Mouse (Mus musculus) midbrain, embryonic 14.5 days (tissue): ENCODE results near the gene Stk11. TPM values are rescaled to one million over a fixed set of nuclear protein-coding genes. Genes with fewer than 3 reads are reported as not detected.

Source experiments
- ATAC-seq: fragments of 200-750 bp; cut with Nextera tagmentation; 2 replicates; pipeline ENCODE4 v1.8.0; 2017; ENCODE audit warnings: moderate number of reproducible peaks, moderate library complexity; ENCODE audit not compliant: low FRiP score, low TSS enrichment
- DNase-seq: peaks from one replicate; pipeline ENCODE4 v3.0.0-alpha.2; 2015
- H3K27ac ChIP-seq: fragments of 300-500 bp; sonication (generic); replicated peaks from 2 replicates; pipeline ENCODE4 v1.5.1; 2014; ENCODE audit warnings: mild to moderate bottlenecking, low read depth, low read length, moderate library complexity
- H3K27me3 ChIP-seq: fragments of 300-500 bp; sonication (generic); 2 replicates; pipeline ENCODE4 v1.6.1; 2014; ENCODE audit warnings: low read length, control low read depth, mixed read lengths; ENCODE audit not compliant: control insufficient read depth, insufficient read depth
- H3K36me3 ChIP-seq: fragments of 300-500 bp; sonication (generic); 2 replicates; pipeline ENCODE4 v1.6.1; 2014; ENCODE audit warnings: low read length, control low read depth; ENCODE audit not compliant: control insufficient read depth, insufficient read depth
- H3K4me1 ChIP-seq: fragments of 300-500 bp; sonication (generic); 2 replicates; pipeline ENCODE4 v1.6.1; 2014; ENCODE audit warnings: mild to moderate bottlenecking, antibody characterized with exemption, low read length, control low read depth; ENCODE audit not compliant: control insufficient read depth, insufficient read depth
- H3K4me2 ChIP-seq: fragments of 300-500 bp; sonication (generic); 2 replicates; pipeline ENCODE4 v1.6.1; 2014; ENCODE audit warnings: mild to moderate bottlenecking, low read length, moderate library complexity
- H3K4me3 ChIP-seq: fragments of 300-500 bp; sonication (generic); replicated peaks from 2 replicates; pipeline ENCODE4 v1.5.1; 2014; ENCODE audit warnings: low read depth, low read length
- H3K9ac ChIP-seq: fragments of 300-500 bp; sonication (generic); replicated peaks from 2 replicates; pipeline ENCODE4 v1.6.1; 2014; ENCODE audit warnings: mild to moderate bottlenecking, low read length, moderate library complexity
- H3K9me3 ChIP-seq: fragments of 300-500 bp; sonication (generic); 2 replicates; pipeline ENCODE4 v1.6.1; 2016; ENCODE audit warnings: low read length, control low read depth, mixed read lengths; ENCODE audit not compliant: control insufficient read depth
- WGBS: fragments of 180-500 bp; shearing (Covaris S2); extraction: QIAGEN DNeasy Blood & Tissue Kit; methylation state at CpG from one replicate; pipeline ENCODE4 v1.1.7; 2014; 5-methylcytosine and 5-hydroxymethylcytosine counted together
- polyA plus RNA-seq: library from polyadenylated mRNA; unstranded; fragments of >200 nt; fragmentation: Nextera tagmentation; extraction: Ambion mirVana; gene quantifications from 2 replicates; pipeline ENCODE4 v1.2.1, GENCODE M21; 2014

Stk11 gene
- polyA plus RNA-seq, 1 experiment from 2014 or later, result 26.5 TPM

GRCm38 (mm10) chr10:80116927-80117691, 1.5 kb downstream of the Stk11 start:
- no peaks in the 10 kb centered on the region for H3K27me3 ChIP-seq
- H3K9me3 ChIP-seq, result no peaks in the 10 kb centered on the region
- ATAC-seq, result no peak
- peaks cover 35% of the 10 kb centered on the region for H3K4me1 ChIP-seq
- no peak for DNase-seq
- no peak overlapping the region for H3K27ac ChIP-seq
- H3K36me3 ChIP-seq, result peaks cover 17% of the 10 kb centered on the region
- peak overlapping the region; percentile 86 for H3K4me2 ChIP-seq
- peak overlapping the region; percentile 78 for H3K9ac ChIP-seq
- WGBS, result 5% methylated on average over 30 of the region's 30 CpGs
- H3K4me3 ChIP-seq, result peak overlapping the region; percentile 83

GRCm38 (mm10) chr10:80117736-80118135, 2.1 kb downstream of the Stk11 start:
- peaks cover 35% of the 10 kb centered on the region for H3K4me1 ChIP-seq
- peaks cover 17% of the 10 kb centered on the region for H3K36me3 ChIP-seq
- no peaks in the 10 kb centered on the region for H3K9me3 ChIP-seq
- peak overlapping the region; percentile 78 for H3K9ac ChIP-seq
- peak overlapping the region; percentile 86 for H3K4me2 ChIP-seq
- H3K27ac ChIP-seq, result peak overlapping the region; percentile 42; the same call in 1 of the 2 replicates
- H3K27me3 ChIP-seq, result no peaks in the 10 kb centered on the region
- H3K4me3 ChIP-seq, result peak overlapping the region; percentile 83
- ATAC-seq (no peak), DNase-seq (no peak)
- 65% methylated on average over 1 of the region's 1 CpGs for WGBS

GRCm38 (mm10) chr10:80118552-80118951, 2.9 kb downstream of the Stk11 start:
- Histone ChIP-seq H3K36me3 (peaks cover 17% of the 10 kb centered on the region), H3K27ac (peak overlapping the region; percentile 42; the same call in 1 of the 2 replicates), H3K9ac (peak overlapping the region; percentile 40), H3K4me2 (peak overlapping the region; percentile 86), H3K27me3 (no peaks in the 10 kb centered on the region), H3K4me1 (peaks cover 35% of the 10 kb centered on the region), H3K9me3 (no peaks in the 10 kb centered on the region), H3K4me3 (peak overlapping the region; percentile 83; the same call in 1 of the 2 replicates)
- DNase-seq (no peak), ATAC-seq (no peak)
- WGBS, result 48% methylated on average over 6 of the region's 6 CpGs

- WGBS, result 69% methylated on average over 2 of the region's 2 CpGs
- H3K4me3 ChIP-seq, result no peak overlapping the region
- H3K36me3 ChIP-seq, result peaks cover 28% of the 10 kb centered on the region
- DNase-seq (no peak), ATAC-seq (no peak)
- no peaks in the 10 kb centered on the region for H3K27me3 ChIP-seq
- no peaks in the 10 kb centered on the region for H3K9me3 ChIP-seq
- H3K4me2 ChIP-seq, result no peak overlapping the region
- H3K27ac ChIP-seq, result no peak overlapping the region
- peaks cover 29% of the 10 kb centered on the region for H3K4me1 ChIP-seq
- 0 out of 2 replicates have a peak overlapping the region, but pooled peaks have one; percentile 12 for H3K9ac ChIP-seq
Observed at GRCm38 (mm10) chr10:80120146-80120545, 4.5 kb downstream of the Stk11 start.

GRCm38 (mm10) chr10:80121639-80122038, 6.0 kb downstream of the Stk11 start:
- no peak overlapping the region for H3K9ac ChIP-seq
- no peak for DNase-seq
- no peak overlapping the region for H3K4me2 ChIP-seq
- ATAC-seq, result no peak
- 96% methylated on average over 2 of the region's 2 CpGs for WGBS
- H3K9me3 ChIP-seq, result no peaks in the 10 kb centered on the region
- peaks cover 43% of the 10 kb centered on the region for H3K36me3 ChIP-seq
- no peak overlapping the region for H3K27ac ChIP-seq
- H3K27me3 ChIP-seq, result no peaks in the 10 kb centered on the region
- H3K4me3 ChIP-seq, result no peak overlapping the region
- H3K4me1 ChIP-seq, result peaks cover 27% of the 10 kb centered on the region

GRCm38 (mm10) chr10:80123932-80124562, 8.4 kb downstream of the Stk11 start:
- DNase-seq (no peak), ATAC-seq (no peak)
- Histone ChIP-seq H3K4me2 (no peak overlapping the region), H3K4me1 (0 out of 2 replicates have a peak, but pooled peaks cover 3% of the 10 kb centered on the region), H3K9ac (no peak overlapping the region), H3K36me3 (peaks cover 60% of the 10 kb centered on the region), H3K27me3 (no peaks in the 10 kb centered on the region), H3K27ac (no peak overlapping the region), H3K4me3 (no peak overlapping the region), H3K9me3 (no peaks in the 10 kb centered on the region)
- WGBS, result 92% methylated on average over 9 of the region's 9 CpGs

GRCm38 (mm10) chr10:80127920-80128319, 12.3 kb downstream of the Stk11 start:
- DNase-seq (no peak), ATAC-seq (no peak)
- H3K4me2 ChIP-seq, result no peak overlapping the region
- no peak overlapping the region for H3K4me3 ChIP-seq
- WGBS, result 91% methylated on average over 8 of the region's 8 CpGs
- H3K36me3 ChIP-seq, result peaks cover 89% of the 10 kb centered on the region
- H3K9me3 ChIP-seq, result no peaks in the 10 kb centered on the region
- no peak overlapping the region for H3K9ac ChIP-seq
- H3K27ac ChIP-seq, result no peak overlapping the region
- no peaks in the 10 kb centered on the region for H3K27me3 ChIP-seq
- H3K4me1 ChIP-seq, result peaks cover 10% of the 10 kb centered on the region; the same call in 1 of the 2 replicates

GRCm38 (mm10) chr10:80129846-80130245, 14.2 kb downstream of the Stk11 start:
- Histone ChIP-seq H3K9me3 (no peaks in the 10 kb centered on the region), H3K36me3 (peaks cover 100% of the 10 kb centered on the region), H3K9ac (no peak overlapping the region), H3K27ac (no peak overlapping the region), H3K4me3 (no peak overlapping the region), H3K27me3 (no peaks in the 10 kb centered on the region), H3K4me2 (no peak overlapping the region), H3K4me1 (peaks cover 10% of the 10 kb centered on the region; the same call in 1 of the 2 replicates)
- DNase-seq, result no peak
- 93% methylated on average over 9 of the region's 9 CpGs for WGBS
- no peak for ATAC-seq
